Mouse (Mus musculus): ENCODE measurements around the gene Figla. TPM values are rescaled to one million over a fixed set of nuclear protein-coding genes. Genes with fewer than 3 reads are reported as not detected.

Figla gene
- polyA plus RNA-seq, 1 experiment from 2014 or later, result not detected

DNA sequence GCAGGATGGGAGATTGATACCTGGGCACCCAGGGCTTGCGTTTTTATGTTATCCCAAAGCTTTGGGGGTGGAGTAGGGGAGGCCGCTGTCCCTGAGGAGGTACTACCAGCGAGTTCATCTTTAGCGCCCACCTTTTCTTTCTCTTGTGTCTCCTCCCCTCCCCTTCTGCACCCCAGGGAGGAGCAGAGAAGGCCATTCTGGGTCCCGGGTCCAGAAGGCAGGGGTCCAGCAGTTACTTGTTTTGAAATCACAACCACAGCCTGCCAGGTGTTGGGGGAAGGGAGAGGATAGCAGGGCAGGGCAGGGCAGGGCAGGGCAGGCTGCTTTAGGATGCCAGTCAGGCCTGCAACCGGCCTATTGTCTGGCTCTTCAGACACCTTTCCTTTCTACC, 13.3 kb downstream of the Figla start:
- H3K9ac ChIP-seq (ENCODE audit: low read length), result no peak overlapping the region
- no peak; the same call in 1 of the 2 replicates for ATAC-seq (ENCODE audit: low FRiP score, low TSS enrichment)
- H3K27me3 ChIP-seq (ENCODE audit: control insufficient read depth, insufficient read depth, low read length), result peaks cover 8% of the 10 kb centered on the region; the same call in 1 of the 2 replicates
- no peak for DNase-seq (ENCODE audit: low spot score)
- no peaks in the 10 kb centered on the region for H3K9me3 ChIP-seq (ENCODE audit: control insufficient read depth, low read length)
- H3K36me3 ChIP-seq (ENCODE audit: control insufficient read depth, insufficient read depth, low read length), result no peaks in the 10 kb centered on the region
- H3K4me3 ChIP-seq (ENCODE audit: low read depth, low read length), result peak overlapping the region; percentile 40
- H3K27ac ChIP-seq (replicated peaks), result no peak overlapping the region
- TF ChIP-seq CTCF (IDR thresholded peaks at IDR 0.05; ENCODE audit: low read depth) (no peak), EP300 (optimal IDR thresholded peaks at IDR 0.05) (no peak)
- H3K4me2 ChIP-seq (replicated peaks; ENCODE audit: low read depth), result peak overlapping the region; percentile 68
- 0 out of 2 replicates have a peak, but pooled peaks cover 3% of the 10 kb centered on the region for H3K4me1 ChIP-seq (replicated peaks; ENCODE audit: control insufficient read depth, insufficient read depth)
- 21% methylated on average over 6 of the region's 6 CpGs for WGBS

DNA sequence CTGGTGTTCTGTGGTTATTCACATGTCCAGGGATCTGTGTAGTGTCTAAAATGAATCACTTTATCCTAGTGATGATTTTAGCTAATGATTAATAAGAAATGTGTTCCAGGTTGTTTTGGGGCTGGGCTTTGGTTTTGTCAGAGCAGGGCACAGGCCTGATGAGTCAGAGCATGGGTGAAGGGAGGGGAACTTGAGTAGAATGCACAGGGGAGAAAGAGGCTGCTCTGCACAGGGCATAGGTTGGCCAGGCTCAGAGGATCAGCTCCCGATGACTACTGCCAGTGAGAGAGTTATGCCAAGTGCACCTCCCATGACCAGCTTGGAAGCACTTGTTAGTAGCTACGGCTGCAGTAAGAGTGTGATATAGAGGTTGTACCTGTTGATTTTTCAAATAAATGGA, 15.6 kb downstream of the Figla start:
- 54% methylated on average over 2 of the region's 2 CpGs for WGBS
- H3K4me1 ChIP-seq (replicated peaks; ENCODE audit: control insufficient read depth, insufficient read depth), result 0 out of 2 replicates have a peak, but pooled peaks cover 3% of the 10 kb centered on the region
- peaks cover 8% of the 10 kb centered on the region; the same call in 1 of the 2 replicates for H3K27me3 ChIP-seq (ENCODE audit: control insufficient read depth, insufficient read depth, low read length)
- no peak for TF ChIP-seq CTCF (IDR thresholded peaks at IDR 0.05; ENCODE audit: low read depth)
- TF ChIP-seq EP300 (optimal IDR thresholded peaks at IDR 0.05), result no peak
- no peak overlapping the region for H3K27ac ChIP-seq (replicated peaks)
- ATAC-seq (ENCODE audit: low FRiP score, low TSS enrichment), result peak; percentile 65
- H3K9me3 ChIP-seq (ENCODE audit: control insufficient read depth, low read length), result no peaks in the 10 kb centered on the region
- no peak overlapping the region for H3K9ac ChIP-seq (ENCODE audit: low read length)
- no peak overlapping the region for H3K4me2 ChIP-seq (replicated peaks; ENCODE audit: low read depth)
- H3K4me3 ChIP-seq (ENCODE audit: low read depth, low read length), result no peak overlapping the region
- DNase-seq (ENCODE audit: low spot score), result peak; percentile 22
- H3K36me3 ChIP-seq (ENCODE audit: control insufficient read depth, insufficient read depth, low read length), result no peaks in the 10 kb centered on the region

DNA sequence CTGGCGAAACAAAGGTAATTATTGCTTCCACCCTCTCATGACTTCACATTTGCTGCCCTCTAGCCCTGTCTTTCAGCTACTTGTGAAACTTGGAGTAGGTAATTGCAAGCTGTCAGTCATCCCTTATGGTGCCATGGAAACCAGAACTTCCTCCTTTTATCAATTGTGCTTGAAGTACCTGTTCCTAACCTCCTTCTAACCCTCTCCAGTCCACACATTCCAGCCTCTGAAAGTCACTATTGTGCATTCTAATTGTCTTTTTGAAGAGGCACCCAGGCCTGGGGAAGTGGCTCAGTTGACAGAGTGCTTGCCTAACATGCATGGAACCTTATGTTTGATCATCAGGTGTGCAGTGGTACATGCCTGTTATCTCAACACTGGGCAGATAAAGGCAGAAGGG, 17.7 kb downstream of the Figla start:
- H3K9me3 ChIP-seq (ENCODE audit: control insufficient read depth, low read length), result no peaks in the 10 kb centered on the region
- no peak for ATAC-seq (ENCODE audit: low FRiP score, low TSS enrichment)
- whole genome bisulfite sequencing, result 84% methylated on average over 1 of the region's 1 CpGs
- peaks cover 6% of the 10 kb centered on the region; the same call in 1 of the 2 replicates for H3K27me3 ChIP-seq (ENCODE audit: control insufficient read depth, insufficient read depth, low read length)
- no peak overlapping the region for H3K4me3 ChIP-seq (ENCODE audit: low read depth, low read length)
- H3K9ac ChIP-seq (ENCODE audit: low read length), result no peak overlapping the region
- H3K36me3 ChIP-seq (ENCODE audit: control insufficient read depth, insufficient read depth, low read length), result no peaks in the 10 kb centered on the region
- H3K4me1 ChIP-seq (replicated peaks; ENCODE audit: control insufficient read depth, insufficient read depth), result 0 out of 2 replicates have a peak, but pooled peaks cover 3% of the 10 kb centered on the region
- DNase-seq (ENCODE audit: low spot score), result no peak
- no peak overlapping the region for H3K27ac ChIP-seq (replicated peaks)
- no peak for TF ChIP-seq EP300 (optimal IDR thresholded peaks at IDR 0.05)
- no peak for TF ChIP-seq CTCF (IDR thresholded peaks at IDR 0.05; ENCODE audit: low read depth)
- no peak overlapping the region for H3K4me2 ChIP-seq (replicated peaks; ENCODE audit: low read depth)

DNA sequence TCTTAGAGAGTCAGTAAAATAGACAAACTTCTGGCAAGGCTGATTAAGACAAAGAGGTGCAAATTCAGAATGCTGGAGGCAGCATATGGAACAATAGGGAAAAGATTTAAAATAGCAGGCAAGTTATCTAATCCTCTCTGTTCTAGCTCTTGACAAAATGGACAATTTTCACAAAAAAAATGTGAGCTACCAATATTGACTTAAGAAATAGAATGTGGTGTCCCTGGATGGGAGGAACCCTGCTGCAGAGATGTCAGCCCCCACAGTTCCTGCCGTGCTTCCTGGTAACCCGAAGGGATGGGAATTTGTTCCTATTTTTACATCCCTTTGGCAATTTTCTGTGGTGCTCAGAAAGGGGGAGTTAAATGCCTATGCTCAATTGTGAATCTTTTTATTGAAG, 22.9 kb downstream of the Figla start:
- H3K4me2 ChIP-seq (replicated peaks; ENCODE audit: low read depth), result no peak overlapping the region
- DNase-seq (ENCODE audit: low spot score) (no peak), ATAC-seq (ENCODE audit: low FRiP score, low TSS enrichment) (no peak)
- no peaks in the 10 kb centered on the region for H3K27me3 ChIP-seq (ENCODE audit: control insufficient read depth, insufficient read depth, low read length)
- WGBS, result 61% methylated on average over 2 of the region's 2 CpGs
- H3K9me3 ChIP-seq (ENCODE audit: control insufficient read depth, low read length), result no peaks in the 10 kb centered on the region
- no peak overlapping the region for H3K9ac ChIP-seq (ENCODE audit: low read length)
- no peak for TF ChIP-seq CTCF (IDR thresholded peaks at IDR 0.05; ENCODE audit: low read depth)
- no peak overlapping the region for H3K27ac ChIP-seq (replicated peaks)
- H3K4me3 ChIP-seq (ENCODE audit: low read depth, low read length), result no peak overlapping the region
- no peaks in the 10 kb centered on the region for H3K4me1 ChIP-seq (replicated peaks; ENCODE audit: control insufficient read depth, insufficient read depth)
- H3K36me3 ChIP-seq (ENCODE audit: control insufficient read depth, insufficient read depth, low read length), result no peaks in the 10 kb centered on the region

DNA sequence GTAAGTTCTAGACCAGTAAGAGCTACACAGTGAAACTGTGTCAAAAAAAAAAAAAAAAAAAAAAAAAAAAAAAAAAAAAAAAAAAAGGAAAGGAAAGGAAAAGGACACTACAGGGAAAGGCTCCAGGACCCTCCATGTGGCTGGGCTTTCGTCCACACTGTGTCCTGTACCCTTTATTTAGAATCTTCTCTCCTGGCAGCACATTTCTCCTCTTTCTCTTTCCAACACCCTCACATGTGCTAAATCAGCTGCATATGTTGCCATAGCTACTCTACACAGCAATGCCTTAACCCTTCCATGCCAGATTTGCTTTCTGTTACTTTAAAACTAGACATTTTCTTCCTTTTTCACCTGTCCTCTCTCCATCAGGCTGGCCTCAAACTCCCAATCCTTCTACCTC, 24.2 kb downstream of the Figla start:
- H3K27me3 ChIP-seq (ENCODE audit: control insufficient read depth, insufficient read depth, low read length), result no peaks in the 10 kb centered on the region
- H3K27ac ChIP-seq (replicated peaks), result no peak overlapping the region
- no peaks in the 10 kb centered on the region for H3K9me3 ChIP-seq (ENCODE audit: control insufficient read depth, low read length)
- H3K9ac ChIP-seq (ENCODE audit: low read length), result no peak overlapping the region
- DNase-seq (ENCODE audit: low spot score), result no peak
- H3K4me2 ChIP-seq (replicated peaks; ENCODE audit: low read depth), result no peak overlapping the region
- H3K36me3 ChIP-seq (ENCODE audit: control insufficient read depth, insufficient read depth, low read length), result no peaks in the 10 kb centered on the region
- 47% methylated on average over 1 of the region's 1 CpGs for WGBS
- H3K4me1 ChIP-seq (replicated peaks; ENCODE audit: control insufficient read depth, insufficient read depth), result no peaks in the 10 kb centered on the region
- H3K4me3 ChIP-seq (ENCODE audit: low read depth, low read length), result no peak overlapping the region
- no peak for ATAC-seq (ENCODE audit: low FRiP score, low TSS enrichment)
- TF ChIP-seq CTCF (IDR thresholded peaks at IDR 0.05; ENCODE audit: low read depth) (no peak), EP300 (optimal IDR thresholded peaks at IDR 0.05) (no peak)

DNA sequence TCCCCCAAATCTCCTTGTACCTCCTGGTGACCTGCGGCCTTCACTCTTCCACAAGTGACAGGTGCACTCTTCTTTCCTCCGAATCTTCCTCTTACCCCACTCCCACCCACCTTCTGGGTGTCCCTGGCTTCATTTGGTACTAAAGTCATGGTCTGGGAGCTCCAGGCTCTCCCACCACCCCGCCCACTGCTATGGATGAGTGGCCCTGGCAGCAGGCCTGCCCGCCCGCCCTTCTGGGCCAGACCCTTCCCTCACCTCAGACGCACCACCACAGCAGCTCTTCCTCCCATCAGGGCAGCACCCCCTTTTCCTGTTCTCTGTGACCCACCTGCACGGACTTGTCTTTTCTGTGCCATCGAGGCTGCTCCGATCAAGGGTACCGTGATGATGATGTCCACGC, 31.5 kb downstream of the Figla start:
- 91% methylated on average over 11 of the region's 11 CpGs for WGBS
- Histone ChIP-seq H3K36me3 (ENCODE audit: control insufficient read depth, insufficient read depth, low read length) (no peaks in the 10 kb centered on the region), H3K9me3 (ENCODE audit: control insufficient read depth, low read length) (no peaks in the 10 kb centered on the region), H3K4me1 (replicated peaks; ENCODE audit: control insufficient read depth, insufficient read depth) (no peaks in the 10 kb centered on the region), H3K27ac (replicated peaks) (no peak overlapping the region), H3K4me3 (ENCODE audit: low read depth, low read length) (no peak overlapping the region), H3K27me3 (ENCODE audit: control insufficient read depth, insufficient read depth, low read length) (no peaks in the 10 kb centered on the region), H3K4me2 (replicated peaks; ENCODE audit: low read depth) (no peak overlapping the region), H3K9ac (ENCODE audit: low read length) (no peak overlapping the region)
- ATAC-seq (ENCODE audit: low FRiP score, low TSS enrichment) (no peak), DNase-seq (ENCODE audit: low spot score) (no peak)
- TF ChIP-seq EP300 (optimal IDR thresholded peaks at IDR 0.05) (no peak), CTCF (IDR thresholded peaks at IDR 0.05; ENCODE audit: low read depth) (no peak)

All from stomach, postnatal 0 days (tissue).